Mouse (Mus musculus) CH12.LX (cell line): ENCODE results near the gene Stat2.
"Not testable (repeated sequence)": the region's sequence is repeated elsewhere in the genome, so short reads cannot be mapped to it uniquely, and the experiment has no call there.

ENCODE experiments used
- CTCF ChIP-seq, 2 experiments: IDR thresholded peaks in 1 of 2; conservative IDR thresholded peaks in 1 of 2; 2 replicates each; pipeline ENCODE4 v1.5.1; 2011 to 2012; ENCODE audit warnings: low read depth in 2 of 2, low read length in 2 of 2, improper control_type of control experiment in 1 of 2, inconsistent platforms in 1 of 2, mild to moderate bottlenecking in 1 of 2, moderate library complexity in 1 of 2
- E2F4 ChIP-seq: IDR thresholded peaks from 2 replicates; pipeline ENCODE4 v1.6.1; 2011; ENCODE audit warnings: low read depth, low read length, improper control_type of control experiment; ENCODE audit not compliant: insufficient replicate concordance
- GABPA ChIP-seq: IDR thresholded peaks from 2 replicates; pipeline ENCODE4 v1.6.1; 2012; ENCODE audit warnings: low read depth, low read length, improper control_type of control experiment, inconsistent platforms; ENCODE audit not compliant: insufficient replicate concordance
- POLR2A ChIP-seq: IDR thresholded peaks from 2 replicates; pipeline ENCODE4 v1.6.1; 2011; ENCODE audit warnings: low read depth, mild to moderate bottlenecking, improper control_type of control experiment, low read length
- SIN3A ChIP-seq: IDR thresholded peaks from 2 replicates; pipeline ENCODE4 v1.6.1; 2012; ENCODE audit warnings: low read length, improper control_type of control experiment, inconsistent platforms
- TCF12 ChIP-seq: IDR thresholded peaks from 2 replicates; pipeline ENCODE4 v1.6.1; 2014; ENCODE audit warnings: low read depth, mild to moderate bottlenecking, inconsistent platforms, low read length, improper control_type of control experiment
- ZC3H11A ChIP-seq: IDR thresholded peaks from 2 replicates; pipeline ENCODE4 v1.6.1; 2012; ENCODE audit warnings: low read depth, mild to moderate bottlenecking, inconsistent platforms, low read length, improper control_type of control experiment

GRCm38 (mm10) chr10:128290594-128290993, 20.2 kb downstream of the Stat2 start:
- TF ChIP-seq GABPA; CTCF (conservative IDR thresholded peaks at IDR 0.05 in 1 of 2, IDR thresholded peaks at IDR 0.05 in 1 of 2; ENCODE audit: low read depth in 2 of 2, low read length in 2 of 2); TCF12; POLR2A; E2F4; SIN3A; ZC3H11A: not testable (repeated sequence)
